Mouse (Mus musculus): ENCODE data around the gene Ptchd4. TPM values are rescaled to one million over a fixed set of nuclear protein-coding genes. Genes with fewer than 3 reads are reported as not detected.

Gene Ptchd4
- polyA plus RNA-seq, 1 experiment from 2014 or later: 13.3 TPM

GRCm38 (mm10) chr17:42509356-42510262, 193.9 kb downstream of the Ptchd4 start:
- Histone ChIP-seq H3K4me3 (replicated peaks; ENCODE audit: low read length) (no peak overlapping the region), H3K27ac (no peak overlapping the region), H3K4me2 (replicated peaks) (no peak overlapping the region), H3K36me3 (replicated peaks; ENCODE audit: control insufficient read depth, insufficient read depth) (no peaks in the 10 kb centered on the region), H3K9ac (no peak overlapping the region), H3K4me1 (replicated peaks; ENCODE audit: control insufficient read depth, insufficient read depth, low read length) (no peaks in the 10 kb centered on the region), H3K9me3 (ENCODE audit: control insufficient read depth, low read length) (no peaks in the 10 kb centered on the region), H3K27me3 (ENCODE audit: control insufficient read depth, insufficient read depth, low read length) (no peaks in the 10 kb centered on the region)
- WGBS: 61% methylated on average over 9 of the region's 9 CpGs
- DNase-seq (ENCODE audit: low spot score) (no peak), ATAC-seq (ENCODE audit: low FRiP score) (0 out of 2 replicates have a peak, but pooled peaks have one; percentile 46)

GRCm38 (mm10) chr17:42530147-42530546, 214.4 kb downstream of the Ptchd4 start:
- 35% methylated on average over 5 of the region's 5 CpGs for WGBS
- H3K27me3 ChIP-seq (ENCODE audit: control insufficient read depth, insufficient read depth, low read length): no peaks in the 10 kb centered on the region
- H3K4me2 ChIP-seq (replicated peaks): no peak overlapping the region
- no peak overlapping the region for H3K4me3 ChIP-seq (replicated peaks; ENCODE audit: low read length)
- ATAC-seq (ENCODE audit: low FRiP score) (no peak; the same call in 1 of the 2 replicates), DNase-seq (ENCODE audit: low spot score) (no peak)
- no peaks in the 10 kb centered on the region for H3K36me3 ChIP-seq (replicated peaks; ENCODE audit: control insufficient read depth, insufficient read depth)
- H3K4me1 ChIP-seq (replicated peaks; ENCODE audit: control insufficient read depth, insufficient read depth, low read length): 0 out of 2 replicates have a peak, but pooled peaks cover 3% of the 10 kb centered on the region
- H3K9ac ChIP-seq: no peak overlapping the region
- H3K9me3 ChIP-seq (ENCODE audit: control insufficient read depth, low read length): no peaks in the 10 kb centered on the region
- H3K27ac ChIP-seq: no peak overlapping the region

- no peak for ATAC-seq (ENCODE audit: low FRiP score)
- WGBS: 88% methylated on average over 2 of the region's 2 CpGs
Observed at GRCm38 (mm10) chr17:42549578-42549977, 233.8 kb downstream of the Ptchd4 start.

More at GRCm38 (mm10) chr17:42549578-42549977, 233.8 kb downstream of the Ptchd4 start:
- Histone ChIP-seq H3K9me3 (ENCODE audit: control insufficient read depth, low read length) (no peaks in the 10 kb centered on the region), H3K27ac (no peak overlapping the region), H3K27me3 (ENCODE audit: control insufficient read depth, insufficient read depth, low read length) (no peaks in the 10 kb centered on the region), H3K4me3 (replicated peaks; ENCODE audit: low read length) (no peak overlapping the region), H3K4me1 (replicated peaks; ENCODE audit: control insufficient read depth, insufficient read depth, low read length) (no peaks in the 10 kb centered on the region), H3K36me3 (replicated peaks; ENCODE audit: control insufficient read depth, insufficient read depth) (no peaks in the 10 kb centered on the region), H3K9ac (no peak overlapping the region), H3K4me2 (replicated peaks) (no peak overlapping the region)
- DNase-seq (ENCODE audit: low spot score): no peak

Data from hindbrain, embryonic 14.5 days (tissue).